Mouse (Mus musculus) liver, adult (tissue): ENCODE data around the gene Mrps9.

Experiments
- GATA4 ChIP-seq: IDR thresholded peaks from 2 replicates; pipeline ENCODE4 v1.6.1; 2014; ENCODE audit warnings: mild to moderate bottlenecking, low read length; ENCODE audit not compliant: insufficient replicate concordance

The Mrps9 gene

DNA sequence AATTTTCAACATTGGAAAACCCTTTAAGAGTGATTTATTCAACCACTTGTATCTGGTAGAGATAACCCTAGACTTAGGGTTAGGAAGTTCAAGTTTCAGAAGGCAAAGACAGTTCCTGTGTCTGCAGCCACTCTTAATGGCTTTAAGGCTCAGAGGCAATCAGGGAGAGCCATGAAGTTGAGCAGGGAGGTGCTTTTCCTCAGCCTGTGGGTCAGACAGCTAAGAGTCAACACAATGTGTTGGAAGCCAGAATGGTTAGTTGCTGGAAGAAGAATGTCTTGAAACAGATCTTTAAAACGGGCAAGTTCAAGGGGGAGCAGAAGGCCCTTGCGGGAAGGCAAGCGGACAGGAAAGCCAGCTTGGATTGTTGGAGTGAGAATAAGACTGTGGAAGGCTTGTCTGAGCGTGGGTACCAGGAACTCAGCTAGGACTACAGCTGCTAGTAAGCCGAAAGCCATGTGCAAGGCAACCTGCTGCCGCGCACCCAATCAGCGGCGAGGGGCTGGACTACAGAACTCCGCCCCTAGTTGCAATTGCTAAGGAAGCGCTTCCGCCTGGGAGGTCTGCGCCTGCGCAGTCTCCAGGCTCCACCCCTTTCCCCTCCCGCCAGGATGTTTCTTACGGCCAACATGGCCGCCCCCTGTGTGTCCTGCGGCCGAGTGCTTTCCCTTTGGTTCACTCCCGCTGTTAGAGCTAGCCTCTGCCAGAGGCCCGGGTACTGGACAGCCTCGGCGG lies at the start of gene Mrps9:
TSS of gene Mrps9 (plus strand) at position 571 of the 735 bp plus-strand sequence.
- TF ChIP-seq GATA4 = no peak

DNA sequence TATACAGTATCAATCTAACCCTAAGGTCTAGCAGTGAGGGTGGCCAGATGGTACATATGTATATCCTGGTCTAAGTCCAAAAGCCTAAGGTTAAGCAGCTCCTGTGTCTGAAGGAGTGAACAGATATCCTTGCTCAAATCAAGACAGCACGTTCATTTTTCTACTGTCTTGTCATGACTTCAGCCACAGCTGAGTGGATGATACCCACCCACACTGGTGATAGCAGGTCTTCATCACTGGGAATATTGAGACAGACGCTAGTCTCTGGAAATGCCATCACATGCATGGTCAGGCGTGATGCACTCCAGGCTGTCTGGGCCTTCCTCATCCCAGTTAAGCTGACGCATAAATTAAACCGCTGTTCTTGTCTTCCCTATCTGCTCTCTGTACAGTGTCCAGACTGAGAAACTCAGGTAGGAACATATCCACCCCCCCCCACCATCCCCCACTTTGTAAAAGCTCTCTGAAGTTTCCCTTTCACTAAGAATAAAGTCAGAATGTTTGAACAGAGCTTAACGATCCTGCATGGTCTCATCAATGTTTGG lies 37.7 kb upstream of the Mrps9 start:
- TF ChIP-seq GATA4 = no peak

DNA sequence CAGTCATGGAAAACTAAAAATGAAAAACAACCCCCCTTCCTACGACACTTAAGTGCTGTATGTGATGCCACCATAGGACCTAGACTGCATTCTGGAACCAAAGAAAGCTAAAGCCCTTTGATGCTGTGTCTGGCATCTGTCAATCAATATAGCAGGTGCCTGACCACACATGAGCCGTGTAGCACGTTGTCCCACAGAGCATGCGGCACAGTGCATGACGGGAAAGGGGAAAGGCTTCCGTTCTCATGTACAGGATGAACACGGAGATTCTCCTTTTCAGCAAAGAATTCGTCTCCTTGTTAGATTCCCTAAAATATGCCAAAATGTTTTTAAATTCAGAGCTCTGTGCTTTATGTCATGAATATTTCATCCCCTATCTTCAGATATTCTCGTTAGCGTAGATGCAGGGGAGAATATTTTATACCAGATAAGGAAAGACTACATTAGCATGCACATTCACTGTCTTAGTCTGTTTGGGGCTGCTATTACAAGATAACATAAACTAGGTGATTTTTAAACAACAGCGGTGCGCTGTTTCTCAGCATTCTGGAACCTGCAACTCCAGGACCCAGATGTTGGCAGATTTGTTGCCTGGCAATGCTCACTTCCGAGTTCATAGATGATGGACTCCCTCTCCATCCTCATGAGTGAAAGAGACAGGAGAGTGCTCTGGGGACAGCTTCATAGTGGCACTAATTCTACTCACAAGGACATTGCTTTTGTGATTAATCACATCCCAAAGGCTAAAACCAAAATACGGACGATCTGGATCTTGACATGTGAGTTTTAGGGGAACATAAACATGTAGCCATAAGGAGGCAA lies 36.0 kb upstream of the Mrps9 start:
- TF ChIP-seq GATA4 = no peak

DNA sequence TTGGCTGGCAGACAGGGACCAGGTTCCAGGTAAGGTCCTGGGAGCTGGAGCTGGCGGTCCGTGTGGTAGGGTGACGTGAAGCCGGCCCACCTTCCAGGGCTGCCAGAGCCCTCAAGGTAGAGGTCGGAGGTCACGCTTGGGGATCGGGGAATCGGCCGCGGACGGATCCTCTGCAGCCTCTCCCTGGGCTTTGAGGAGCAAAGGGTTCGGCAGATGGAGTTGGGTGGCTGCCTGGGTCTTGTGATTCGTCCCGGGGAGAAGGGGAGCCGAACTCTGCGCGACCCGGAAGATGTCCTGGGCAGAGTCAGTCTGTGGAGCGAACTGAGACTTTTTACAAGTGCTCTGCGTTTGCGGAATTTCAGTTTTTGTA lies 350 bp downstream of the Mrps9 start:
- TF ChIP-seq GATA4 = no peak

DNA sequence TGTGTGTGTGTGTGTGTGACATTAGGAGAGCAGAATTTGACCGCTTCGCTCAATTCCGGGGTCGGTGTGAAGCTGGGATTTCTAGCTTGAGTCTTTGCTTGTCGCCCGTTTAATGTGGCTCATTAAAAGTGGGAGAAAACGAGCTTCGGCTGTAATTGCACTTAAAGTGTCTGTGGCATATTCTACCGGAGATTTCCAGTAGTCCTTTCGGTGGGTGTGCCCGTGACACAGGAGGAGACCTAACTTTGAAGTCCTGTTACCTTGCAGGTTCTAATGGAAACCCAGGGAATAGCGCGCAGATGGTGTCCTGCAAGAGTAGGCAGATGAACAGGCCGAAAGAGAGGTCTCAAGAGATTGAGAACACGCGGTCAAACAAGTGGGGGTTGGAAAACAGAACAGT lies 777 bp downstream of the Mrps9 start:
- TF ChIP-seq GATA4 = no peak

DNA sequence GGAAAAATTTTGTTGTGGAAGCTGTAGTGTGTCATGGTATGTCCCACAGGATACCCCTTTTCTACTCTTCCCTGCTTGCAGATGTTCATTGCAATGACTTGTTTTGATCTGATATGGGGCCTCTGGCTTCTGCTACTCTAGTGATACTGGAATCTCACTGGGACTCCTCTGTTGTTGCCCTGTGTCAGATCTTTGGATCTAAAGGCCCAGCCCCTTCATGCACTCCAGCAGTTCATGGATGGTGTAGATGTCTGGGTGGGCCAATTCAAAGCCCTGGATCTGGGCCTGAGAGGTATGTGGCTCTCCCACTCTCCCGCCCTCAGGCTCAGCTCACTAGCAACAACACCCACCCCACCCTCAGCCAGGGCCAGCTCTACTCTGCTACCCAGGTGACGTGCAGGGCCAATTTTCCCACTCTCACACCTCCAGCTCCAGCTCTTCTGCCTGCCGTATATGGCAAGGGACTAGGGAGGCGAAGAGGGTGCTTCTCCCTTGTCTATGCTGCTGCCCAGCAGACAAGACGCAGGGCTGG lies 13.8 kb downstream of the Mrps9 start:
- no peak for TF ChIP-seq GATA4

DNA sequence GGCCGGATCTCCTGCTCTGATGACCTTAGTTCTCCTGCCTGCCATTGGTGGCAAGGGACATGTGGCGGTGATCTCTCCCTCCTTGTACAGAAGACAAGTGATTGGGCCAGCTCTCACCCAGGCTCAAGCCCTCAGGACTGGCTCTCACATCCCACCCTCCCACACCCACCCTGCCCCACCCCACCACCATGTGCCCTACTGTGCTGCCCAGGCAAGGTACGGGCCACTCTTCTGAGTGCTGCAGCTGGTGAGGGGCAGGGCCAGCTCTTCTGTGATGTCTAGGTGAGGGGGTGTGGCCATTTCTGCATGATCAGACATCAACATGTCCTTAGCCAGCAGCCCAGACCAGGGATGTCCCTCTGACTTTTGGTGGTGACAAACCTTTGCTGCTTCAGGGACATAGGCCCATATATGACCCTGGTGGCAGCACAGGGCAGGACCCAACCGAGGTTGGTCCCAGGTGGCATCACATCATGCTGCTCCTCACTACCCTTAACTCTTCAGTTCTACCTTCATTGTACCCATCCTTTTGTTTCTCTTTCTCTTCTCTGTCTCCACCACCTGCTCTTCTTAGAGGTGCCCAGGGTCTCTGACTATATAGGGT lies 14.4 kb downstream of the Mrps9 start:
- no peak for TF ChIP-seq GATA4

DNA sequence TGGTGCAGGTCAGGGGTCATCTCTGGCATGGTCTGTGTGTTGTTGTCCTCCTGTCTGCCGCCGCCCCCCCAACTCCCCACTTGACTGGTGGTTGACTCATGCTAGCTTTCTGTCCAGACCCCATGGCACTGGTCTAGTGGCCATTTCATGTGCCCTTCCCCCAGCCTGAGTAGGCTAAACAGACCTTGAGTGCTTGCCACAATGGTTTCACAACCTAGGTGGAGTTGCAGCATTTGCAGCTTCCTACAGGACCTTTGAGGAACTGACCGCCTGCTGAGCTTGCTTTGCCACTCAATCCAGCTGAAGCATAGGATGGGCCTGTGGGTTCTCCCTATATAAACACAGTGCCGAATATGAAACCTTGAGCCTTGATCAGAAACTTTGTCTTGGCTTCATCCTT lies 15.0 kb downstream of the Mrps9 start:
- no peak for TF ChIP-seq GATA4

DNA sequence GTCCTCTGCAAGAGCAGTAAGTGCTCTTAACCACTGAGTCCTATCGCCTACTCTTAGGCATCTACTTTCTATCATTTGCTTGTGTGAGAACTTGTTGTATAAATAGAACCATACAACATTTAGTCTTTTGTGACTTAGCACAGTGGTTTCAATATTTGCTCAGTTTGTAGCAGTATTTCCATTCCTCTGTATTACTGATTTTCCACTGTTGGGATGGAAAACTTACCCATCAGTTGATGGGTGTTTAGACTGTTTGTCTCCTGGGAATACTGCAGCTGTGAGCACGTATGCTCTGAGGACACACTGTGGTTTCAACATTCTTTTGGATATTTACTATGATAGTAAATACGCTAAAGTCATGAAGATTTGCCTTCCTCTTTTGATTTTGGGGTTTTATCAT lies 16.2 kb downstream of the Mrps9 start:
- no peak for TF ChIP-seq GATA4

DNA sequence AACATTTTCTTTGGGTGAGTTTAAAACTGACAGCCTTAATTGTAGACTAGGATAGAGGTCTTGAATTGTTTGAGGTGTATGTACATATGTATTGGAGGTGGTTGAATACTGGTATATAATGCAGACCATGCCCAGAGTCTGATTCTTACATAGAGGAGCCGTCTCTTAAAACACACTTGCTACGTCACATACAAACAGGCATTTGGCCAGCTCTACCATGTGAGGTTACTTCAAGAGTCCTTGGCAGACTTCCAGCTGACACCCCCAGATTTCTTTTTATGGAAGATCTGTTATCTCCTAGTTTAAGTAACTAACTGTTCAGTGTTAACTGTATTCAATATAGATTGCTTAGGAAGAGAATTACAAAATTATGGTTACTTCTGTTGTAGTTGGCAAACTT lies 23.1 kb downstream of the Mrps9 start:
- no peak for TF ChIP-seq GATA4

DNA sequence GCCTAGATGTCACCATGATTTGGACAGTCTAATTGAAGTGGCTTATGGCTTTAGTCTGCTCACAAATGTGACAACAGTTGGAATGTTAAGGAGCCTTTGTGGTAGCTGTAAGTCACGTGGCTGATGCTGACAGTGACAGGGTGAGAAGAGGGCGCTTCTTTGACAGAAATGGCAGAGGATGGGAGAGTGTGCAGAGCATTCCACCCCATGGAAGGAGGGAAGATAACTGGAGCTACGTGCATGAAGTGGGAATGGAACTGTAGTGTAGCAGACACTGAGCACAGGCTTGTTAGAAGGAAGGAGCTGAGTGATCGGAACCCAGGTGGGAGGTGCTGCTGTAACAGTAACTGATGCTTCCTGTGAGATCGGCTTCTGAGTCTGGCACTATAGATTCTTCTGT lies 24.2 kb downstream of the Mrps9 start:
- TF ChIP-seq GATA4 = no peak

DNA sequence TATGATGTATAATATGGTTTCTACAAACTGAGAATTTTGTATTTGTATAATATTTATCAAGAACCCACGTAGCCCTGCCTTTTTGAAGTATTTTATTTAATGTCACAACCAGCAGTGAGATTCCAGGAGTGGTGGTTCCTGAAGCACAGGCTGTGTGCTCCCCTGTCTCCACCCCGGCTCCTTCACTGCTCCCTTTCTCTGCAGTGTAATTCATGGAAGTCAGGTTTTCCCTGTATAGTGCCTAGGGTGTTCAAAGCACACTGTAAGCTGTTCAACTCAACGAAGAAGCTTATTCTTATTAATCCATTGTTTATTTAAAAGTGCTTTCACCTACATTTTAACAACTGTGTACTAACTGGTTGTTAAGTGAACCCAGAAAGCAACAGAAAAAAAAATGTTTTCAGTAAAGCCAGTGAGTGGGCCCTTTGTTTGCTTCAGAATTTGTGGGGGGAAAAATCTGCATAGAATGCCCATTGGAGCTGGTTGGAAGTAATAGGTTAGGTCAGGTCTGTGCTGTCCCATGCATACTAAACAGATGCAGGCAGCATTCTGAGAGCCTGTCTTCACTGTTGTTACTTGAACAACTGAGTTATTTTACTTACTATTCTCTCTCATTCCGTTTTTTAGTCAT lies 25.5 kb downstream of the Mrps9 start:
- no peak for TF ChIP-seq GATA4

DNA sequence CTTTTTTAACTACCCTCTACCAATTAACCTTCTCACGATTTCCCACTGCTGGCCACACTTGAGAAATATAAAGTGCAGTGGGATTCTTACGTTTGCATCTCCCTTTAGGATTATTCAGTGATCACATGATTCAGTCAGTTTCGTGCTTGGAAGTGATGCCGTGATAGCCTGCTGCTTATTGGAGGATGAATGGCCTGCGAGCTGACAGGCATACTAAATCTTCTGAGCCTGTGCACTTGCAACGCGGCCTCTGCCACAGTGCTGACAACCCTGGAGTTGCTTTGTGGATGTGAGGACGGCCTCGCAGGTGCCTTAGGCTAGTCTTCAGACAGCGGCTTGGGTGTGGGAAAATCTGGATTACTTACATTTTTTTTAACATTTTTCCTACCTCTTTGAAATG lies 26.2 kb downstream of the Mrps9 start:
- TF ChIP-seq GATA4 = no peak

DNA sequence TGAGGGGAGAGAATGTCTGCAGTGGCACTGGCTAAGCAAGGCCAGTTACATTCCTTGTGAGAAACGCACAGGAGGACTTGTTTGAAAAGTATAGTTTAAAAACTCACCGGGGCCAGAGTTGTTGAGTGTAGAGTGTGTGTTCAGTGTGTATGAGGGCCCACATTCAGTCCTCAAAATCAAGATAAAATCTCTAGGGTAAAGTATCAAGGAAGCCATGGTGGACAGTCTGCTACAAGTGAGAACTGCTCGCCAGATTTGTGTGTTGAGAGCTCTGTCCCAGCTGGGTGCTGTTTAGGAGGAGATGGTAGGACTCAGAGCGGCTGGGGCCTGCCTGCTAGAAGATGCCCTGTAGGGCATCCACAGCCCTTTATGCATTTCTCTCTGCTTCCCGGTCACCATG lies 27.8 kb downstream of the Mrps9 start:
- TF ChIP-seq GATA4 = no peak

DNA sequence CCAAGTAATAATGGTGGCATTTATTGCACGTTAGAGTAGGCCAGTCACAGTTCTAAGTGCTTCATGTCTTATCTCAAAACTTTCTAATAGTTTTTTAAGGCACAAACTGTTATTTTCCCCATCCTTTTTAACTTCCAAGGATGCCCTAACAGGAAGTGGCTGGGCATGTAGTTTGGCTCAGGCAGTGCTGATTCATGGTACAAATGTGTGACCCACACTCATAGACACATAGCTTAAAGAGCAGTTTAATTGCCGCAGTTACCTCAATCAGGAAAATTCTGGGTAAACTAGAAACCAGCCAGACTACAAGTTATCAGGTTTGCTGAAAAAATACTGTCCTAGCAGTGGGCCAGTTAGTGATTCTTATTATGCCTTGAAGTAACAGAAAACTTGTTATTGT lies 31.2 kb downstream of the Mrps9 start:
- TF ChIP-seq GATA4 = no peak
